Mouse (Mus musculus) gastrocnemius, adult 2 months (tissue): ENCODE data around the gene Slfn4. TPM values are rescaled to one million over a fixed set of nuclear protein-coding genes. Genes with fewer than 3 reads are reported as not detected.
A peak's percentile ranks its signal among the peaks of the same experiment; 100 is the strongest.
"Not testable (repeated sequence)": the region's sequence is repeated elsewhere in the genome, so short reads cannot be mapped to it uniquely, and the experiment has no call there.

Experiments
- DNase-seq: peaks from one replicate; pipeline ENCODE4 v3.0.0; 2022
- H3K27ac ChIP-seq: fragments of 200-600 bp; 2 replicates; pipeline ENCODE4 v1.8.1; 2022; ENCODE audit warnings: mild to moderate bottlenecking
- H3K4me3 ChIP-seq: fragments of 200-600 bp; 2 replicates; pipeline ENCODE4 v1.8.1; 2022; ENCODE audit warnings: mild to moderate bottlenecking, moderate library complexity
- CTCF ChIP-seq: fragments of 200-600 bp; IDR thresholded peaks from 2 replicates; pipeline ENCODE4 v1.8.1; 2022; ENCODE audit warnings: antibody characterized with exemption, mild to moderate bottlenecking, moderate library complexity
- intact Hi-C: fragments of 180-260 bp; cut with DNase I; formaldehyde crosslinking; loops from one replicate; pipeline ENCODE4 v1.15.1; 2025
- total RNA-seq, 2 experiments: library from RNA; stranded (reverse); gene quantifications; 2 replicates each; pipeline ENCODE4 v1.2.3; 2021

Slfn4 gene
- total RNA-seq, 2 experiments from 2014 or later = 0.05 to 0.06 TPM

DNA sequence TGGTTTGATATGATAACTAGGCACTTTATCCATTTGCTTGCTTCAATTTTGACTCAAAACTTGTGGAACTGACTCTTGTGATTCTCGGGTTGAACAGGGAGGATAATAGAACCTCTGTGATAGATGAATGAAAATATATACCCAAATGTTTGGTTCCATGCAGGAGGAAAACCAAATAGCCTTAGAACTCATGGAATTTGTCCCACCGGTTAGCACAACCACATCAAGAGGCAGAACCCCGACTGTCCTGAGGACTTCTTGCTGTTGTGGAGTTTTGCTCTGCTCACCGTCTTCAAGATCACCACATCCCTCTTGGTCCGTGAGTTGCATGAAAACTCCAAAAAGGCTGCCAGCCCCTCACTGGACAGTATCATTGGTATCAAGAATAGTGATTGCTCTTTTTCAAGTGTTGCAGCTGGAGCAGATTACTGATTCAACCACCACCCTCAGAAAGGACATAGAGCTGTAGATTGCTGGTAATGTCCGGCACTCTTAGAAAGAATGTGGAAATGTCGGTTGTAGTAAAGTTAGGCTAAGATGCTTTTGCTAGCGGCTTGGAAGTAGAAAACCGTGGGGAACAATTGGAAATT is 50.5 kb downstream of the Slfn4 start:
- Histone ChIP-seq H3K27ac (no peak overlapping the region), H3K4me3 (no peak overlapping the region)
- no peak for DNase-seq
- TF ChIP-seq CTCF = no peak
- intact Hi-C loops = no loop called here

DNA sequence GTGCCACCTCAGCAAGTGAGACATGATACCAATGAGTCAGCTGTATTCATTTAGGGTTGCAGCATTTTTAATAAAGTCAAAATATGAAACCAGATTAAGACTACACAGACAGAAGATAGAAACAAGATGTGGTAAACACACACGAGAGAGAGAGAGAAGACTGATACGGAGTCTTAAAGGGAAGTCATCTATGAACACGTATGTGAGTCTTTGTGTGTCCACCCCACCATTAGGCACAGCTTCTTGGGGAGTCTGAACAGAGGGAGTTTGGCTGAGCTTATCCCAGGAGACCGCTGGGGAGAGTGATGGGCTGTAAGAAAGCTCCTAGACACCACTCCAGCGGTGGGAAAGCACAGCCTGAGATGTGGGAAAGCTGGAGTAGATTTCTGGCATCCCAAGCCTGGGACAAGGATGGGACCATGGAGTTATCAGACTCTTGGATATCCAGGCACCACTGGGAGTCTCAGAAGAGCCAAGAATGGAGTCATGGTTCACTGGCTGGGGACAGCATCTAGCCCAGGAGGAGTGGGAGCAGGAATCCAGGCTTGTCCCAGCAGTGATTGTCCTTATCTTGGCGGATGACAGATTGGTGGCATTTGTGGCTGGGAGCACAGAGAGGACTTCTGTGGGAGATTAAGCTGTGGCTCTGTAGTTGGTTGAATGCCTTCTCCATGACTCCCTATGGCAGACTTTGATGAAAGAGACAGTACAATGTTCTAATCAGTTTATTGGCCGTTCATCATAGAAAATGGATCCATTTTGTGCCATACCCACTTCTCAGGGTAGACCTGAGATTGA is 53.1 kb downstream of the Slfn4 start:
- intact Hi-C loops = no loop called here
- Histone ChIP-seq H3K4me3 (no peak overlapping the region), H3K27ac (no peak overlapping the region)
- no peak for DNase-seq
- no peak for TF ChIP-seq CTCF

DNA sequence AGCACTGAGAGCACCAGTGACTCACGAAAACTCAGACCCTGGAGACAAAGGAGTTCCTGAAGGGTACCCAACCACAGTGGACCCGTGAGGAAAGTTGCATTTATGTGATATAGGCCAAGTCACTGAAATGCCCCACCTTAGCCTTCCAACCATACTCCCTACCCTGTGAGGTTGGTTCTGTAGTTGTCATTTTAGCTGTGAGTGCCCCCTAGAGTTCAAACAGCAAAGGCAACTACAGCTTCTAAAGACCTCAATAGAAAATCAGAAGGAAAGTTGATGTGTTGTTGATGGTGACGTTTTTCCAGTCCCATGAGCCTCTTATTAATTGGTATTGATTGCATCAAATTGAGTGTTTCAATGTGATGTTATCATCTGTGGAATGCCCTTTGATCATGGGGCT is 56.0 kb downstream of the Slfn4 start:
- intact Hi-C loops = no loop called here
- peak; percentile 49 for TF ChIP-seq CTCF

DNA sequence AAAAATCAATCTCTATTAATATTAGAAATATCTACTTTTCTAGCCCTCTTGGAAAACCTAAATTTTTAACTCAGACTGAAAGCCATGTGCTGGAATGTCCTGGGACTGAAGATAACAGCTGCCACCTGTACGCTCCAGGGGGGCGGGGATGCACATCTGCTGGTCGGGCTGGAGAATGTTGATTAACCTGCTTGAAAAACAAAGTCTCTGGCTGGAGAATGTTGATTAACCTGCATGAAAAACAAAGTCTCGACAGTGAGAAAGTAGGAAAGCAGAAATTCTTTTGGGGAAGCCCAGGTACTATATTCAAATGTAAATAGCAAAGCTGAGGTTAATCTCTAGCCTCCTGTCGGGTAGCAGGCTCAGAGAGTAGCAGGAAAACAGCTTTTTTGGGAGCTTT is 58.6 kb downstream of the Slfn4 start:
- intact Hi-C loops, H3K27ac ChIP-seq, H3K4me3 ChIP-seq, DNase-seq: not testable (repeated sequence)

More for the DNA sequence above, 56.0 kb downstream of the Slfn4 start:
- Histone ChIP-seq H3K27ac (no peak overlapping the region), H3K4me3 (no peak overlapping the region)
- no peak for DNase-seq

DNA sequence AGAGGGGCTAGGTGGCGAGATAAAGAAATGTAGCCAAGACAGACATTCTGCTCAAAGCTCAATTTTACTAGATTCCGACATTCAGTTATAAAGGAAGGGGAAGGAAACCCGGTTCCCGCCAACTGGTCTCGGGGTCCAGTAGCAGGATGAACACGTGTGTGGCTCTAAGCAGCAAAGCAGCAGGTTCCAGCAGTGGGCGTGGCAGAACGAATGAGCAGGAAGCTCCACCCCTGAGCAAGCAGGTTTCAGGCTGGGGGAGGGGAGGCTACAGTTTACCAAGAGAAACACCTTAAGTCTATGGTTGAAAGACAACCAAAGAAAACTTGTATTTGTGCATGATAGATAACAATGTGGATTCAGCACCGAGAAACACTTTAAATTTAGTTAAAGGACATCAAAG is 62.4 kb downstream of the Slfn4 start:
- H3K27ac ChIP-seq, DNase-seq, intact Hi-C loops, H3K4me3 ChIP-seq: not testable (repeated sequence)

DNA sequence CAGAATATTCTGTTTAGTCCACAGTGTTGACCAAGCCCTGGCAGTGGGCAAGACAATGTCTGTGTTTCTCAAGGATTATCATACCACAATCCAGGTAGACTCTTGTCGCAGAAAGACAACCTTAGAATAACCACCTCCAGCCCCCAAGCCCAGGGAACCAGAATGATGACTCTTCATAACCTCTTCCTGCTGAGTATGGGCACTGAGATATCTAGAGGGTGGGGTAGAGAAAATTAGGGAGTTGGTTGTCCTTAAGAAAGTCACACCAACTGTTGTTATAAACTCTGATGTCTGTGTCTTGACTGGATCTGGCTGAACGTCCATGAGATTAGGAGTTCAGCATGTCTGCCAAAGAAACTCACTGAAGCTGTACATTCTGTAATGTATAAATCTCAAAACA is 63.4 kb downstream of the Slfn4 start:
- intact Hi-C loops = no loop called here
- Histone ChIP-seq H3K27ac (no peak overlapping the region), H3K4me3 (no peak overlapping the region)
- DNase-seq = no peak
- TF ChIP-seq CTCF = no peak

DNA sequence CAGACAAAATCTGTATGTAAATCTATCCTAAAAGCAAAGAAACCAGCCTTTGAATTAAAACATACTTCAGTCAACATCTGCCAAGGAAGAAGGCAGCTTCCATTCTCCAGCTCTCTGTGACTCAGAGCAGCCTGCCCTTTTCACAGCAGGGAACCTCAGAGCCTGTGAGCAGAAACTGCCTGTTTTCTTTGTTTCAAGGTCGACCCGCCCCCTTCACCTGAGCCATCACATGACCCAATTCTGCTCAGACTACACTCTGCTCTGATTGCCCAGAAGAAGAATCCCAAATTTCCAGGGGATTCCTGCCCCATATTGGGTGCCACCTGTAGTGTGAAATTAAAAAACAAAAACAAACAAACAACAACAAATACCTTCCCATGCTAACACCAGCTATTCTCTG is 64.8 kb downstream of the Slfn4 start:
- TF ChIP-seq CTCF = no peak
- DNase-seq = no peak
- intact Hi-C loops = no loop called here
- no peak overlapping the region for H3K4me3 ChIP-seq
- no peak overlapping the region for H3K27ac ChIP-seq

Other genes starting within 250 kb of the Slfn4 start
- 10 to 100 TPM; 12.2 to 24.1 TPM for gene Slfn5, start 223.8 kb upstream of the Slfn4 start, total RNA-seq
- under 1 TPM; 0.13 to 0.28 TPM for gene Slfn9, start 183.4 kb upstream of the Slfn4 start, total RNA-seq
- under 1 TPM; 0.08 to 0.13 TPM for gene Slfn8, start 154.4 kb upstream of the Slfn4 start, total RNA-seq
- gene Slfn2, start 110.1 kb upstream of the Slfn4 start, total RNA-seq = 1 to 10 TPM in 1 of 2 experiments, under 1 TPM in 1; 0.48 to 1.1 TPM
- gene Slfn1, start 58.3 kb upstream of the Slfn4 start, total RNA-seq = not detected
- 1 to 10 TPM in 1 of 2 experiments, under 1 TPM in 1; 0.99 to 1.1 TPM for gene Slfn3, start 16.1 kb downstream of the Slfn4 start, total RNA-seq
- not detected for gene Slfn14, start 111.5 kb downstream of the Slfn4 start, total RNA-seq
- 10 to 100 TPM; 28.8 to 36.0 TPM for gene Ap2b1, start 123.8 kb downstream of the Slfn4 start, total RNA-seq
- gene Pex12, start 127.4 kb downstream of the Slfn4 start, total RNA-seq = 10 to 100 TPM; 10.7 to 15.1 TPM
- under 1 TPM; 0.36 to 0.50 TPM for gene Rasl10b, start 234.0 kb downstream of the Slfn4 start, total RNA-seq